Mouse (Mus musculus): ENCODE measurements around the gene Brat1. TPM values are rescaled to one million over a fixed set of nuclear protein-coding genes. Genes with fewer than 3 reads are reported as not detected.
A peak's percentile ranks its signal among the peaks of the same experiment; 100 is the strongest.

Brat1 gene
- polyA plus RNA-seq, 1 experiment: 28.6 TPM

- TF ChIP-seq CTCF (IDR thresholded peaks at IDR 0.05; ENCODE audit: borderline replicate concordance, extremely low read depth, insufficient read depth, insufficient read length) (no peak), POLR2A (IDR thresholded peaks at IDR 0.05; ENCODE audit: borderline replicate concordance, extremely low read depth, insufficient read depth, insufficient read length, poor library complexity, severe bottlenecking) (no peak)
Measured at GRCm38 (mm10) chr5:140731040-140731797, 26.4 kb downstream of the Brat1 start.

GRCm38 (mm10) chr5:140732195-140732594 is 27.4 kb downstream of the Brat1 start:
- TF ChIP-seq POLR2A (IDR thresholded peaks at IDR 0.05; ENCODE audit: borderline replicate concordance, extremely low read depth, insufficient read depth, insufficient read length, poor library complexity, severe bottlenecking) (no peak), CTCF (IDR thresholded peaks at IDR 0.05; ENCODE audit: borderline replicate concordance, extremely low read depth, insufficient read depth, insufficient read length) (peak; percentile 53)
- no peak for DNase-seq (ENCODE audit: low read depth)

More at GRCm38 (mm10) chr5:140731040-140731797, 26.4 kb downstream of the Brat1 start:
- DNase-seq (ENCODE audit: low read depth): no peak

GRCm38 (mm10) chr5:140733336-140733735 is 28.5 kb downstream of the Brat1 start:
- no peak for DNase-seq (ENCODE audit: low read depth)
- TF ChIP-seq CTCF (IDR thresholded peaks at IDR 0.05; ENCODE audit: borderline replicate concordance, extremely low read depth, insufficient read depth, insufficient read length): no peak
- TF ChIP-seq POLR2A (IDR thresholded peaks at IDR 0.05; ENCODE audit: borderline replicate concordance, extremely low read depth, insufficient read depth, insufficient read length, poor library complexity, severe bottlenecking): no peak

- DNase-seq (ENCODE audit: low read depth): no peak
Measured at GRCm38 (mm10) chr5:140735297-140735696, 30.5 kb downstream of the Brat1 start.

GRCm38 (mm10) chr5:140736166-140736565 is 31.4 kb downstream of the Brat1 start:
- TF ChIP-seq POLR2A (IDR thresholded peaks at IDR 0.05; ENCODE audit: borderline replicate concordance, extremely low read depth, insufficient read depth, insufficient read length, poor library complexity, severe bottlenecking) (no peak), CTCF (IDR thresholded peaks at IDR 0.05; ENCODE audit: borderline replicate concordance, extremely low read depth, insufficient read depth, insufficient read length) (no peak)
- no peak for DNase-seq (ENCODE audit: low read depth)

More at GRCm38 (mm10) chr5:140735297-140735696, 30.5 kb downstream of the Brat1 start:
- TF ChIP-seq CTCF (IDR thresholded peaks at IDR 0.05; ENCODE audit: borderline replicate concordance, extremely low read depth, insufficient read depth, insufficient read length) (no peak), POLR2A (IDR thresholded peaks at IDR 0.05; ENCODE audit: borderline replicate concordance, extremely low read depth, insufficient read depth, insufficient read length, poor library complexity, severe bottlenecking) (no peak)

GRCm38 (mm10) chr5:140739813-140740212 is 35.0 kb downstream of the Brat1 start:
- DNase-seq (ENCODE audit: low read depth): no peak
- no peak for TF ChIP-seq POLR2A (IDR thresholded peaks at IDR 0.05; ENCODE audit: borderline replicate concordance, extremely low read depth, insufficient read depth, insufficient read length, poor library complexity, severe bottlenecking)
- no peak for TF ChIP-seq CTCF (IDR thresholded peaks at IDR 0.05; ENCODE audit: borderline replicate concordance, extremely low read depth, insufficient read depth, insufficient read length)

GRCm38 (mm10) chr5:140741040-140741439 is 36.2 kb downstream of the Brat1 start:
- no peak for DNase-seq (ENCODE audit: low read depth)
- TF ChIP-seq CTCF (IDR thresholded peaks at IDR 0.05; ENCODE audit: borderline replicate concordance, extremely low read depth, insufficient read depth, insufficient read length) (no peak), POLR2A (IDR thresholded peaks at IDR 0.05; ENCODE audit: borderline replicate concordance, extremely low read depth, insufficient read depth, insufficient read length, poor library complexity, severe bottlenecking) (no peak)

GRCm38 (mm10) chr5:140741877-140742276 is 37.1 kb downstream of the Brat1 start:
- TF ChIP-seq POLR2A (IDR thresholded peaks at IDR 0.05; ENCODE audit: borderline replicate concordance, extremely low read depth, insufficient read depth, insufficient read length, poor library complexity, severe bottlenecking) (no peak), CTCF (IDR thresholded peaks at IDR 0.05; ENCODE audit: borderline replicate concordance, extremely low read depth, insufficient read depth, insufficient read length) (peak; percentile 19; the same call in 1 of the 2 replicates)
- DNase-seq (ENCODE audit: low read depth): peak; percentile 36

- TF ChIP-seq CTCF (IDR thresholded peaks at IDR 0.05; ENCODE audit: borderline replicate concordance, extremely low read depth, insufficient read depth, insufficient read length) (peak; percentile 56), POLR2A (IDR thresholded peaks at IDR 0.05; ENCODE audit: borderline replicate concordance, extremely low read depth, insufficient read depth, insufficient read length, poor library complexity, severe bottlenecking) (no peak)
- DNase-seq (ENCODE audit: low read depth): peak; percentile 74
Measured at GRCm38 (mm10) chr5:140743706-140744131, 38.9 kb downstream of the Brat1 start.

GRCm38 (mm10) chr5:140748425-140748824 is 43.6 kb downstream of the Brat1 start:
- no peak for DNase-seq (ENCODE audit: low read depth)

GRCm38 (mm10) chr5:140749062-140749875 is 44.5 kb downstream of the Brat1 start:
- DNase-seq (ENCODE audit: low read depth): peak; percentile 91
- TF ChIP-seq POLR2A (IDR thresholded peaks at IDR 0.05; ENCODE audit: borderline replicate concordance, extremely low read depth, insufficient read depth, insufficient read length, poor library complexity, severe bottlenecking) (no peak), CTCF (IDR thresholded peaks at IDR 0.05; ENCODE audit: borderline replicate concordance, extremely low read depth, insufficient read depth, insufficient read length) (peak; percentile 92)

More at GRCm38 (mm10) chr5:140748425-140748824, 43.6 kb downstream of the Brat1 start:
- TF ChIP-seq POLR2A (IDR thresholded peaks at IDR 0.05; ENCODE audit: borderline replicate concordance, extremely low read depth, insufficient read depth, insufficient read length, poor library complexity, severe bottlenecking) (no peak), CTCF (IDR thresholded peaks at IDR 0.05; ENCODE audit: borderline replicate concordance, extremely low read depth, insufficient read depth, insufficient read length) (no peak)
